Mouse (Mus musculus) bone marrow macrophage, adult 2 months (primary cell): ENCODE data around the gene M1ap. TPM values are rescaled to one million over a fixed set of nuclear protein-coding genes. Genes with fewer than 3 reads are reported as not detected.

Source experiments
- H3K27ac ChIP-seq: 2 replicates; pipeline ENCODE4 v1.5.1; 2012; ENCODE audit warnings: low read depth, low read length; ENCODE audit not compliant: insufficient read depth
- H3K4me1 ChIP-seq: 2 replicates; pipeline ENCODE4 v1.6.1; 2012; ENCODE audit warnings: low read length; ENCODE audit not compliant: control insufficient read depth, insufficient read depth
- H3K4me3 ChIP-seq: 2 replicates; pipeline ENCODE4 v1.5.1; 2012; ENCODE audit warnings: mild to moderate bottlenecking, low read length, moderate library complexity; ENCODE audit not compliant: insufficient read depth
- CTCF ChIP-seq: IDR thresholded peaks from 2 replicates; pipeline ENCODE4 v1.5.1; 2012; ENCODE audit warnings: low read depth, mild to moderate bottlenecking, low read length, moderate library complexity
- POLR2A ChIP-seq: IDR thresholded peaks from 2 replicates; pipeline ENCODE4 v1.6.1; 2012; ENCODE audit warnings: mild to moderate bottlenecking, low read depth, low read length, borderline replicate concordance
- polyA plus RNA-seq: library from polyadenylated mRNA; stranded (reverse); fragments of >200 nt; gene quantifications from 2 replicates; pipeline ENCODE4 v1.2.4, GENCODE M21; 2012; ENCODE audit not compliant: missing spikeins, insufficient read depth, insufficient read length

The M1ap gene
- polyA plus RNA-seq, 1 experiment = 2.4 TPM

DNA sequence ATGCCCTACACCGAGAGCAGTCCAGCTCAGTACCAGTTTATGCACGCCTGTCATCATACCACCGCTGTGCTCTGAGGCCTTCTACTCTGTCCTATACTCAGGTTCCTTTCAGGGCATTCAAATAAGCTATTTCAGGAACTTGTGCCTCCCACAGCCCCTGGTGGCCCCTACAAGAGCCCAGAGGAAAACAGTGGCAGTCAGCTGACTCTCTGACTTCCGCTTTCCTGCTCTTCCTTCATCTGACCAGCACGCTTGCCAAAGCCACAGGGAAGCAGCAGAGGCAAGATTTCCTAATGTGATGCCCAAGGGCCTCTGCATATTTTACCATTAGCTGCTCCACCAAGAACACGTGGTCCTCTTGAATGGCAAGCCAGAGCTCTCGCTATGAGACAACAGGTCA, 58.2 kb downstream of the M1ap start:
- Histone ChIP-seq H3K4me3 (peak overlapping the region; percentile 69), H3K4me1 (peaks cover 48% of the 10 kb centered on the region), H3K27ac (peak overlapping the region; percentile 99)
- TF ChIP-seq CTCF (no peak), POLR2A (peak; percentile 33; the same call in 1 of the 2 replicates)

- Histone ChIP-seq H3K4me1 (peaks cover 55% of the 10 kb centered on the region), H3K27ac (peak overlapping the region; percentile 96), H3K4me3 (peak overlapping the region; percentile 1; the same call in 1 of the 2 replicates)
- TF ChIP-seq CTCF = no peak
- TF ChIP-seq POLR2A = no peak
Observed at GRCm38 (mm10) chr6:83005444-83006011, 58.8 kb downstream of the M1ap start.

GRCm38 (mm10) chr6:83006114-83006513, 59.4 kb downstream of the M1ap start:
- Histone ChIP-seq H3K4me3 (0 out of 2 replicates have a peak overlapping the region, but pooled peaks have one; percentile 1), H3K4me1 (peaks cover 61% of the 10 kb centered on the region), H3K27ac (peak overlapping the region; percentile 96)
- TF ChIP-seq POLR2A (no peak), CTCF (no peak)

- Histone ChIP-seq H3K4me3 (peak overlapping the region; percentile 24), H3K27ac (peak overlapping the region; percentile 80), H3K4me1 (peaks cover 68% of the 10 kb centered on the region)
- TF ChIP-seq CTCF (no peak), POLR2A (no peak)
Observed at GRCm38 (mm10) chr6:83008659-83009058, 62.0 kb downstream of the M1ap start.

GRCm38 (mm10) chr6:83010010-83010409, 63.3 kb downstream of the M1ap start:
- Histone ChIP-seq H3K4me1 (peaks cover 77% of the 10 kb centered on the region), H3K4me3 (peak overlapping the region; percentile 11; the same call in 1 of the 2 replicates), H3K27ac (peak overlapping the region; percentile 25)
- TF ChIP-seq POLR2A = no peak
- TF ChIP-seq CTCF = no peak

DNA sequence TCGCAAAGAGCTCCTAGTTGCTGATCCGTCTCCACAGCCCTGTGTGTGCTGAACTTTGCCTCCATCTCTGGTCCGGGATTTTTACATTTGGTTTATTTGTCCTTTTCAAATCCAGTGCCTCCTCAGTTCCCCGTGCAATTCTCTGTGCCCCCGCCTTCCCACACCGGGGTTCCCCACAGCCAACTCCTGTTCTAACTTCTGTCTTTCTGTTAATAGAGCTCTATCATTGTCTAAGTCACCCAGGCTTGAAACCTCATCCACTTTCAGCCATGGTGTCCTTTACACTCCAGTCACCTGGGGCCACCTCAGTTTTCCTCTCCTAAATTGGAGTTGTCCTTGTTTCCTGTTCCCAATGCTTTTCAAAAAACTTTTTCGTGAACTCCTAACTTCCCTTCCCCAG, 64.6 kb downstream of the M1ap start:
- Histone ChIP-seq H3K27ac (no peak overlapping the region), H3K4me3 (no peak overlapping the region), H3K4me1 (peaks cover 65% of the 10 kb centered on the region)
- TF ChIP-seq CTCF (no peak), POLR2A (no peak)

- Histone ChIP-seq H3K4me1 (peaks cover 64% of the 10 kb centered on the region), H3K4me3 (no peak overlapping the region), H3K27ac (no peak overlapping the region)
- TF ChIP-seq CTCF (no peak), POLR2A (no peak)
Observed at GRCm38 (mm10) chr6:83011756-83012155, 65.1 kb downstream of the M1ap start.

GRCm38 (mm10) chr6:83013444-83013843, 66.7 kb downstream of the M1ap start:
- Histone ChIP-seq H3K4me3 (no peak overlapping the region), H3K4me1 (peaks cover 54% of the 10 kb centered on the region), H3K27ac (peak overlapping the region; percentile 28)
- TF ChIP-seq POLR2A (no peak), CTCF (no peak)

- H3K4me1 ChIP-seq = peaks cover 45% of the 10 kb centered on the region
- H3K27ac ChIP-seq = no peak overlapping the region; the same call in 1 of the 2 replicates
- TF ChIP-seq POLR2A = no peak
- TF ChIP-seq CTCF = no peak
- H3K4me3 ChIP-seq = no peak overlapping the region
Observed at GRCm38 (mm10) chr6:83014482-83015466, 68.1 kb downstream of the M1ap start.

- H3K27ac ChIP-seq = no peak overlapping the region
- TF ChIP-seq CTCF = no peak
- TF ChIP-seq POLR2A = no peak
- no peak overlapping the region for H3K4me3 ChIP-seq
- peaks cover 38% of the 10 kb centered on the region for H3K4me1 ChIP-seq
Observed at GRCm38 (mm10) chr6:83015749-83016148, 69.0 kb downstream of the M1ap start.
